Mouse (Mus musculus): ENCODE measurements at regions not wholly inside any gene's neighbourhood (a gene's known extent, or its start where the extent isn't known, plus 50 kb on each side); places are given as distances from the start of the nearest gene placed in this dataset.

DNA sequence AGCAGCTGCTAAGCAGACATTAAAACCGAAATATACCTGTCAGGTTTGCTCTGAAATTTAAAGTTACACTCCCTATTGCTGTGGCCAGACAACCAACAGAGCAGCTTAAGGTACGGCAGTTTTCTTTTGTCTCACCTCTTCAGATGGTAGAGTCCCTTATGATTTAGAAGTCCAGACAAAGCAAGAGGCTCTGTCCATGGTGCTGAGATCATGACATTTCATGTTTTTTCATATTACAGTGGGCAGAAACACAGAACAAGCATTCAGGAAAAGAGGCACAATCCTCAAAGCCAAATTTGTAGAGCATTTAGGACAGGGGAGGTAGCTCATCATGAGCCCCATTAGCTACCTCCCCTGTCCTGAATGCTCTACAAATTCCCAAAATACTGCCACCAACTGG is 620.0 kb downstream of the Dnah5 start:
- H3K9me3 ChIP-seq (ENCODE audit: control insufficient read depth, low read length), result no peaks in the 10 kb centered on the region
- no peak for TF ChIP-seq CTCF (IDR thresholded peaks at IDR 0.05; ENCODE audit: low read depth)
- no peak for TF ChIP-seq EP300 (IDR thresholded peaks at IDR 0.05; ENCODE audit: low read depth)
- ATAC-seq (ENCODE audit: insufficient read depth), result no peak
- H3K27ac ChIP-seq, result no peak overlapping the region
- H3K27me3 ChIP-seq (ENCODE audit: control insufficient read depth, insufficient read depth, low read length), result no peaks in the 10 kb centered on the region
- DNase-seq (ENCODE audit: low read depth in 3 of 3, low spot score in 3 of 3), result no peak
- H3K36me3 ChIP-seq (replicated peaks; ENCODE audit: control insufficient read depth, insufficient read depth, low read depth), result no peaks in the 10 kb centered on the region
- WGBS (ENCODE audit: insufficient replicate concordance), result 50% methylated on average over 2 of the region's 2 CpGs
- H3K4me3 ChIP-seq (ENCODE audit: insufficient read depth in 1 of 2, low read depth in 2 of 2, low read length in 2 of 2), result no peak overlapping the region
- no peak overlapping the region for H3K9ac ChIP-seq (replicated peaks)
- H3K4me1 ChIP-seq (replicated peaks; ENCODE audit: control insufficient read depth in 2 of 2, insufficient read depth in 2 of 2, low read length in 1 of 2), result no peaks in the 10 kb centered on the region
- H3K4me2 ChIP-seq (ENCODE audit: low read depth), result no peak overlapping the region

DNA sequence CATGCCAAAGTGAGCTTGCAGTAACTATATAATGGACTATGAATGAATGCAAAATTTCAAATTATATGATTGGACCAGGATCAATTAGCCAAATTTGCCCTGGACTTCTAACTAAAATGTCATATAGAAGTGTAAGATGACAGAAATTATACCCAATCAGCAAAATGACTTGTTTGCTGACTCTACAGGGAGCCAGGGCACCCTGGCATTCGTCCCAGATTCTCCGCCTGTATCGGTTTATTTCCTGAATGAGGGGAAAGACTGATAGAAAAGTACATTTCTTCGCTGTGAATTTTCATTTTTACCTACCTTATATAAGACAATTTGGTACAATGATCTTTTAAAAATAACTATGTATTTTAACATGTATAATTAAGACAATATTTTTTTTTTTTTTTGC is 631.3 kb downstream of the Dnah5 start:
- H3K4me3 ChIP-seq (ENCODE audit: insufficient read depth in 1 of 2, low read depth in 2 of 2, low read length in 2 of 2), result no peak overlapping the region
- H3K4me2 ChIP-seq (ENCODE audit: low read depth), result no peak overlapping the region
- ATAC-seq (ENCODE audit: insufficient read depth) (no peak), DNase-seq (ENCODE audit: low read depth in 3 of 3, low spot score in 3 of 3) (no peak)
- no peaks in the 10 kb centered on the region for H3K9me3 ChIP-seq (ENCODE audit: control insufficient read depth, low read length)
- no peak overlapping the region for H3K27ac ChIP-seq
- 67% methylated on average over 4 of the region's 4 CpGs for WGBS (ENCODE audit: insufficient replicate concordance)
- no peak overlapping the region for H3K9ac ChIP-seq (replicated peaks)
- H3K27me3 ChIP-seq (ENCODE audit: control insufficient read depth, insufficient read depth, low read length), result no peaks in the 10 kb centered on the region
- no peak for TF ChIP-seq CTCF (IDR thresholded peaks at IDR 0.05; ENCODE audit: low read depth)
- no peak for TF ChIP-seq EP300 (IDR thresholded peaks at IDR 0.05; ENCODE audit: low read depth)
- H3K36me3 ChIP-seq (replicated peaks; ENCODE audit: control insufficient read depth, insufficient read depth, low read depth), result no peaks in the 10 kb centered on the region
- H3K4me1 ChIP-seq (replicated peaks; ENCODE audit: control insufficient read depth in 2 of 2, insufficient read depth in 2 of 2, low read length in 1 of 2), result no peaks in the 10 kb centered on the region

DNA sequence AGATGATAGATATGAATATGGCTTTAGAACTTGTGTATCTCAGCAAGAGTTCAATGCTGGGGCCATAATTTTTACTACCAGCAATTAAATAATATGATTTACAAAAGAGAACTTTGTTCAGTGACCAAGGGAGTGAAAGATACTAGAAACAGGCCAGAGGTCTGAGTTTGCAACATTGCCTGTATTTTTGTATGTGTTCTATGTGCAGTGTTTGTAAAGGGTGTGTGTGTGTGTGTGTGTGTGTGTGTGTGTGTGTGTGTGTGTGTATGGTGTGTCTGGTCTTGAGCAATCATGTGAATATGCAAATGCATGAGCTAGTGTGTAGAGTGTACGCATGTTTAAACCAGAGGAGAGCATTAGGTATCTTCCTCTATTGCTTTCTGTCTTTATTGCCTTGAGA is 636.8 kb downstream of the Dnah5 start:
- Histone ChIP-seq H3K36me3 (replicated peaks; ENCODE audit: control insufficient read depth, insufficient read depth, low read depth) (no peaks in the 10 kb centered on the region), H3K27me3 (ENCODE audit: control insufficient read depth, insufficient read depth, low read length) (no peaks in the 10 kb centered on the region), H3K4me3 (ENCODE audit: insufficient read depth in 1 of 2, low read depth in 2 of 2, low read length in 2 of 2) (no peak overlapping the region), H3K27ac (no peak overlapping the region), H3K4me2 (ENCODE audit: low read depth) (no peak overlapping the region), H3K9ac (replicated peaks) (no peak overlapping the region), H3K9me3 (ENCODE audit: control insufficient read depth, low read length) (no peaks in the 10 kb centered on the region), H3K4me1 (replicated peaks; ENCODE audit: control insufficient read depth in 2 of 2, insufficient read depth in 2 of 2, low read length in 1 of 2) (no peaks in the 10 kb centered on the region)
- TF ChIP-seq EP300 (IDR thresholded peaks at IDR 0.05; ENCODE audit: low read depth) (no peak), CTCF (IDR thresholded peaks at IDR 0.05; ENCODE audit: low read depth) (no peak)
- WGBS (ENCODE audit: insufficient replicate concordance), result 76% methylated on average over 1 of the region's 1 CpGs
- ATAC-seq (ENCODE audit: insufficient read depth) (no peak), DNase-seq (ENCODE audit: low read depth in 3 of 3, low spot score in 3 of 3) (no peak)

DNA sequence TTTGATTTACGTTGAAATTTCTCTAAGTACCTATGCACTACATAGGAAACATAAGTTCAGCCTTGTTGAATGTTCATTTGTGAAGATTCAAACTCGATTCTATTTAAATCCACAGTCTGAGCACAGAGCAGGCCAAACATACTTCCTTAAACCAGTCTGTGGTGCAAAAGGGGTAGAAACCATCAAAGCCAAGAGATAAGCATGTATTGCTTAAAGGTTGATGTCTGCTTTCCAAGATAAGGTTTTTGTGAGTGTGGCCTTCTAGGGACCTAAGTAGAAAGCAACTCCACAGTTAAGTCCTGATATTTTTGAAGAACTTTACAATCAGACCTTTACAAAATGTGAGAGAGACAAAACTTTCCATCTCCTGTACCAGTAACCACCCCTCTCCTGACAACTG is 652.9 kb downstream of the Dnah5 start:
- 17% methylated on average over 2 of the region's 2 CpGs for WGBS (ENCODE audit: insufficient replicate concordance)
- H3K27me3 ChIP-seq (ENCODE audit: control insufficient read depth, insufficient read depth, low read length), result no peaks in the 10 kb centered on the region
- H3K4me2 ChIP-seq (ENCODE audit: low read depth), result no peak overlapping the region
- H3K4me1 ChIP-seq (replicated peaks; ENCODE audit: control insufficient read depth in 2 of 2, insufficient read depth in 2 of 2, low read length in 1 of 2), result no peaks in the 10 kb centered on the region
- H3K9ac ChIP-seq (replicated peaks), result no peak overlapping the region
- H3K9me3 ChIP-seq (ENCODE audit: control insufficient read depth, low read length), result no peaks in the 10 kb centered on the region
- no peaks in the 10 kb centered on the region for H3K36me3 ChIP-seq (replicated peaks; ENCODE audit: control insufficient read depth, insufficient read depth, low read depth)
- ATAC-seq (ENCODE audit: insufficient read depth) (peak; percentile 53; the same call in 1 of the 2 replicates), DNase-seq (ENCODE audit: low read depth in 3 of 3, low spot score in 3 of 3) (peak in 2 of 3 experiments; percentile 2 to 7)
- TF ChIP-seq EP300 (IDR thresholded peaks at IDR 0.05; ENCODE audit: low read depth), result no peak
- no peak for TF ChIP-seq CTCF (IDR thresholded peaks at IDR 0.05; ENCODE audit: low read depth)
- no peak overlapping the region for H3K4me3 ChIP-seq (ENCODE audit: insufficient read depth in 1 of 2, low read depth in 2 of 2, low read length in 2 of 2)
- no peak overlapping the region for H3K27ac ChIP-seq

DNA sequence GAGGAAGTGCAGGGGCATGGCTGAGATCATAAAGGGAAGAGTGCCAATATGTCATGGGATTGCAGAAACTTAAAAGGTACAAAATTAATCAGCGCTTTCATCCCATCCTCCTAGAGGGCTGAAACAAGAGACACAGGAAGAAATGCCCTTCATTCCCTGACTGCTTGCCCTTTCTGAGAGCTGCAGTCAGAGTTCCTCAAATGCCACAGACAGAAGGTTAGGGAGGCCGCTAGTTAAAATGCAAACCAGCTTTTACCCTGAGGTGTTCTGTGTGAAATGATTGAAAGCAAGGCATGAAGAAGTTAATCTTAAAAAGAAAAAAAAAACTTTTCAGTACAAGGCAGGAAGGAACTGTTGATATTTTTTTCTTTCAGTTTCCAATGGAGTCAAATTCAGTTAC is 654.6 kb downstream of the Dnah5 start:
- Histone ChIP-seq H3K4me3 (ENCODE audit: insufficient read depth in 1 of 2, low read depth in 2 of 2, low read length in 2 of 2) (no peak overlapping the region), H3K27ac (no peak overlapping the region), H3K4me2 (ENCODE audit: low read depth) (no peak overlapping the region), H3K9ac (replicated peaks) (no peak overlapping the region), H3K4me1 (replicated peaks; ENCODE audit: control insufficient read depth in 2 of 2, insufficient read depth in 2 of 2, low read length in 1 of 2) (no peaks in the 10 kb centered on the region), H3K9me3 (ENCODE audit: control insufficient read depth, low read length) (no peaks in the 10 kb centered on the region), H3K27me3 (ENCODE audit: control insufficient read depth, insufficient read depth, low read length) (no peaks in the 10 kb centered on the region), H3K36me3 (replicated peaks; ENCODE audit: control insufficient read depth, insufficient read depth, low read depth) (no peaks in the 10 kb centered on the region)
- DNase-seq (ENCODE audit: low read depth in 3 of 3, low spot score in 3 of 3) (no peak), ATAC-seq (ENCODE audit: insufficient read depth) (no peak)
- TF ChIP-seq EP300 (IDR thresholded peaks at IDR 0.05; ENCODE audit: low read depth) (no peak), CTCF (IDR thresholded peaks at IDR 0.05; ENCODE audit: low read depth) (no peak)
- WGBS (ENCODE audit: insufficient replicate concordance), result 67% methylated on average over 2 of the region's 2 CpGs

Data from liver, embryonic 14.5 days (tissue).